Mouse (Mus musculus) 3134 (cell line): Measurements from ENCODE around the gene Casp3.
"Not testable (repeated sequence)": the region's sequence is repeated elsewhere in the genome, so short reads cannot be mapped to it uniquely, and the experiment has no call there.

Experiments used
- DNase-seq: peaks from one replicate; pipeline ENCODE4 v3.0.0-alpha.2; 2011; ENCODE audit warnings: low spot score; ENCODE audit not compliant: insufficient read length; ENCODE audit errors: extremely low read depth

Gene Casp3

DNA sequence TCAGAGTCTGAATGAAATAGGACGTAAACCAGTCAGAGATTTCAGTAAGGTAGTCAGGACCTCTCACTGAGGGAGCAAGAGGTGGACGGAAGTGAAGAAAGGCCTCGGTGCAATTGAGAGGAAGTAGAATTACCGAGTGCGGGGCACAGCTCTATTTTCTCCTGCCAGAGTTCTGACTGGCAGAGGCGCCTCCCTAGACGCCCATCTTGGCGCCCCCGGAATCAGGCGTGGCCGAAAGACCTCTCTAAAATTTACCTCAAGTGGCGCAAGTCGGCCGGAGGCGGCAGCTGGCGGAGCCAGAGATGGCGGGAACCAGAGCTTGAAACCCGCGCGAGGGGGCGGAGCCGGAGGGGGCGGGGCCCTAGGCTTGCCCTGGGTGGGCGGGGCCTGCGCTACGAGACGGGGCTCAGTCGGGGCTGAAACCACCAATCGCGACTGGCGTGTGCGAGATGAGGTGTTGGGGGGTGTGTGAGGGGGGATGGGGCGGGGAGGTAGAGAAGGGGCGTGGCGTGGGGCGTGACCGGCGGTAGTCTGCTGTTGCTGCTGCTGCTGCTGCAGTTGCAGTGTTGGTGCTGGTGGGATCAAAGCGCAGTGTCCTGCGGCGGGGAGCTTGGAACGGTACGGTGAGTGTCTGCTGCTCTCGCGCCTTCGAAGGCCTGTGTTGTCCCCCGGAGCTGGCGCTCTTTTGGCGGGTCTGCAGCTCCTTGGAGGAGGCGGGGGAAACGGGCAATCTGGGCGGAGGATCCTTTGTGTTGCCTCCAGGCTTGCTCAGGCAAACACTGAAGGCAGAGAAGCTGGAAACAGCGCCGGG, at the start of gene Casp3, which contains the start of gene Primpol:
Gene Casp3 (plus strand): TSS at position 413 of the 811 bp plus-strand sequence.
Gene Primpol (minus strand): TSS at position 334 of the 811 bp plus-strand sequence.
- peak; percentile 99 for DNase-seq

DNA sequence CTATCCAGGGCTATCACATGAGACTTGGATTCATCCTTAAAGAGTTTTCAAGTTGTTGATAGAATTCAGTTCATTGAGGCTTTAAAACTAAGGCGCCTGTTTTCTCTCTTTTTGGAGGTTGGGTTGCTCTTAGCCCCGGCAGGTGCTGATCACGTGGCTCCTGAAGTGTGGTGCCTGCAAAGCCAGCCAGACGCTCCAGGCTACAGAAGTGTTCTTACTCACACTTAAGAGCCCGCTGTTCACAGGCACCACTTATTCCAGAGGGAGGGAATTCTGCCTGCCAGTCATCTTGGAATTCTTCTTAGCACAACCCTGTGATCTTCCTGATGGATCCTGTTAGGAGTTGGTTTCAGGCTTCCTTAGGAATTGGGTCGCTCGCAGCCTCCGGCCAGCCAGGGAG, 49.1 kb upstream of the Casp3 start:
- DNase-seq = no peak

DNA sequence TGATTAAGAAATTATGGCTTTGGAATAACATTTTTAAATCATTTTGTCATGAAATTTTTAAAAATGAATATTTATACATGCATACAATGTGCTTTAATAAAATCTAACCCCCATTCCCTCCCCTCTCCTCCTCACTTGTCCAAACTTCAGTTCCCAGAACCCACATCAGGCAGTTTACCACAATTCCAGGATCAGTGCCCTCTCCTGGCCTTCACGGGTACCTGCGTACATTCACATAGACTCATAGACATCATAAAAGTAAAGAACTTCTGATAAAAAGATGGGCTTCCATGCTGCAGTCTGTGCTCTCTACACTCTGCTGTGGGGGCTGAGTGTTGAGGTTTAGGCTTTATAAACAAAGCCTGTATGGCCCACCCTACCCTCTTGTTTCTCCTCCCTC, 48.1 kb upstream of the Casp3 start:
- DNase-seq = no peak

DNA sequence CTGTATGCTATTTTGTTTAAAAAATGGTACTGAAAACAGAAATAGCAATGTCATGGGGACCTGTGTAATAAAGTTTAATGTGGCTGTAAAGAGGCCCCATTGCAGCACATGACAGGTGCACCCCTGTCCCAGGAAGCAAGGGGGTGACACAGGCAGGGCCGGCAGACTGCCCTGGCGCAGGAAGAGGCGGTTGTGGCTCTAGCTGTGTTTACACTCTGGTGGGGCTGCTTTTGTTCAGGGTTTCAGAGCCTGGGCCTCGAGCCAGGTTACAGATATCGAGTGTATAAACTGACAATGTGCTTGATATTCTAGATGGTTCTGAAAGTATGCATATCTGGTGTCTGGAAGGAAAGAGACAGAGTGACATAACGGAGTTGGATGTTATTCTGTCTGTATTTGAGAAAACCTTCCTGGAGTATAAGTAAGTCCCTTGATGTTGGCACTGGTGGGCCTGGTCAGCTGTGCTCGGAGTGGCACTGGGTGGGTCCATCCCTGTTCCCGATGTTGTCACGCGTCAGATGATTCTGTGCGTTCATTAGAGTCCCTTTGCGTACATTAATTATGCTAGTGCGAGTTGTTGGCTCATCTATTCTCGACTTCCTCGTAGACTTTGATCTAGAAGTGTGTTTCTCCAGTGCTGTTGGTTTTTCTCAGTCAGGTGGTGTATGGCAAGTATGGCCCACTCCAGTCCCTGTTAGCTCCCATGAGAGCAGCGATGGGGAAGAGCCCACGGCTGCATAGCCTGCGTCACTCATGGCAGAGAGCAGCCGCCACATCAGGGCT, 47.2 kb upstream of the Casp3 start:
- no peak for DNase-seq

DNA sequence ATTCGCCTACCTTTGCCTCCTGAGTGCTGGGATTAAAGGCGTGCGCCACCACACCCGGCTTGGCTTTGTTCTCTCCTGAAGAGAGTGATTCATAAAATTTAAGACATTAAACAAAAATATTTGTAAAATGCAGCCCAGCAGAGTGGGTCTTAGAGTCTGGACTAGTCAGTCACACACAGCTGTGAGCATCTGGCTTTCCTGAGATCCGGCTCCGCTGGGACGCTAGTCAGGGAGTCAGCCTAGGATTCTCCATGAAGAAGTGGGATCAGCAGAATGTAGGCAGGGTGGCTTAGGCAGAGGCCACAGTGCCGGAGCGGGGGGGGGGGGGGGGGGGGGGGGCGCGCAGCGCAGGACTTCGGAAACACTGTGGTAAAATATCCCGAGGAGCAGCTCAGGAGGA, 46.4 kb upstream of the Casp3 start:
- no peak for DNase-seq

DNA sequence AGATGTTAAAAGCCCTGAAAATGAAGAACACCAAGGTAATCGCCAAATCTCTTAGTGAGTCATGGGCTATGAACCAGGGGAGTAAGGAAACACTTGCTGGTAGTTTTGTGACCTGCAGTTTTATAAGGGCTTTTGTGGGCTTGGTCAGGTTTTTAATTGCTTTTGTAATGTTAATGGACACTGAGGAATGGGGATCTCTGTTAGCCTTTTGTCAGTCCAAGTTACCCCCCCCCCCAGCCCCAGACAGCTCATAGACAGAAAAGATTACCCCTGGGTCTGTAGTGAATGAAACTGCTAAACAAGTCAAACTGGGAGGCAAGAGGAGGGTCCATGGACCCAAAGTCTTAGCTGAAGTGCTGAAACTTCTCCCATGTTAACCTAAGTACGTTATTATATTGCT, 43.6 kb upstream of the Casp3 start:
- DNase-seq = no peak

DNA sequence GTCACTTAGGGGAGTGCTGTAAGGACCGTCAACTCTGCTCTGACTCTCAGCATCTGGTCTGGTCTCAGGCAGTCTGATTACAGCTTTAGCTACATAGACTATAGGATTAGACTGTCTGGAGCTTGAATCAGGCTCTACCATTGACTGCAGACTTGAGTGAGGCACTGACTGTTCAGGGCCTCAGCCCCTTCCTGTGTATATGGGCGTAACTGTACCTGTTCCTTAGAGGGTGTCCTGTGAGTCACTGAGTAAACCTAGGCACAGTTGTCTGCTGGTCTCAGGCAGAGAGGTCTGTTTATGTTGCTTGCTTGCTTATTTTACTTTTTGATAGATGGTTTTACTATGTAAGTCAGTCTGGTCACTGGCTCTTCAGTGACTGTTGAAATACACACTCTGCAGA, 43.1 kb upstream of the Casp3 start:
- no peak for DNase-seq

DNA sequence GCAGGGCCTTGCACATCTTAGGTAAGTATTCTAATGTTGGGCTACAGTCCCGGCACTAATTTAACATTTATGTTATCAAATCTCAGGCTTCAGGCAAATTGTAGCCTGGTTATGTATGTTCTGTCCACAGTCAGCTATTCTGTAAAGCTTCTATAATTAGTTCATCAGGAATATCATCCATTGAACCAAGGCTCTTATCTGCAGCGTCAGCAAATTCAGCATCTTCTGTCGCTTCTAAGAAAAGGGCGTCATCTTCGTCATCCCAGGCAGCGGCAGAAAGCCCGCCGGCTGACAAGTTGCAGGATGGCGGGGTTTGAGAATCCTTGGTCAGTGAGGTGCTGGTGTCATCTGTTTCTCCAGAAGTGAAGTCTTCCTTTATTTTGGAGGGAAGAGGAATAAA, 38.3 kb upstream of the Casp3 start:
- DNase-seq = no peak

DNA sequence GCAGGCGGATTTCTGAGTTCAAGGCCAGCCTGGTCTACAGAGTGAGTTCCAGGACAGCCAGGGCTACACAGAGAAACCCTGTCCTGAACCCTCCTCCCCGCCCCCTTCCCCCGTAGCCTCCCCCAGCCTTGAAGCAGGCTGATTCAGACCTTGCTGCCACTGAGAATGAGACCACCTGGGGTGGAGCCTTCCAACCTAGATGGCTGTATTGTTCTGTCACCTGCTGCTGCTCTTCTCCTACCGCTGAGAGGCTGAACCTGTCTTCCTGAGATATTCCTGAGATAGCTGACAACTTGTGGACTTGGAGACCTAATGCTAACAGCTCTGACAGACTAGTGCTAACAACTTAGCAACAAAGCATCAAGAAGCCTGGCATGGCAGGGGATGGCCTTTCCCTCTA, 32.8 kb upstream of the Casp3 start:
- not testable (repeated sequence) for DNase-seq

DNA sequence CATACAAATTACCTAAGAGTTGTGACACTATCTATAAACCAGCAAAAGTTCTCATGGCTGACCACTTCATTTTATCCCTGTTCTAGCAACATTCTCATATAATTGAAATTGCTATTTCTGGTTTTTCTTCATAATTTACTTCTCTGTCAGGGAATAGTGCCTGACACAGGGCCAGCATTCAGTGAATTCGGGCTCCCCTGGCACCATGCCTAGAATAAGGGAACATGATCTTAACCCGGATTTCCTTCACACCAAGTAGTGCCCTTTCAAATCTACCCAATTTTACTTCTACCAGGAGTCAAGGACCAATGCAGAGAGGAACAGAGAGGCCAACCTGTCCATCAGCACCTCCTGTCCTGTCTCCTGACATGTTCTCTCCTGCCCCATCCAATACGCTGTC, 31.5 kb upstream of the Casp3 start:
- no peak for DNase-seq

DNA sequence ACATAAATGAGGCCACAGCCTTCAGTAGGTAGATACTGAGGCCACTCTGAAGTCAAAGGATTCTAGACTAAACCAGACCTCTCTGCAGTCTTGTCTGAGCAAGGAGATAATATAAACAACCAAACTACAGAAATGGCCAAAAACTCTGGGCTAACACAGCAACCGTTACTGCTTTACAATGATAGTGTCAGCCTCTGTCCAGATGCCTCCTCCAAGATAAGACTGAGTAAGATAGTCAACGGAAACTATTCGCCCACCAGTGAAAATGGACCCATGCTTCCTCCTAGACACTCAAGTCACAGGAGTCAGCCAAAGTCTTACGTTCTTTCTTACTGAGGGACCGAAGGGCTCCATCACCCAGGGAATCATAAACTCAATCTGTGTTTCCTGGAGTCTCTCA, 29.2 kb upstream of the Casp3 start:
- no peak for DNase-seq

DNA sequence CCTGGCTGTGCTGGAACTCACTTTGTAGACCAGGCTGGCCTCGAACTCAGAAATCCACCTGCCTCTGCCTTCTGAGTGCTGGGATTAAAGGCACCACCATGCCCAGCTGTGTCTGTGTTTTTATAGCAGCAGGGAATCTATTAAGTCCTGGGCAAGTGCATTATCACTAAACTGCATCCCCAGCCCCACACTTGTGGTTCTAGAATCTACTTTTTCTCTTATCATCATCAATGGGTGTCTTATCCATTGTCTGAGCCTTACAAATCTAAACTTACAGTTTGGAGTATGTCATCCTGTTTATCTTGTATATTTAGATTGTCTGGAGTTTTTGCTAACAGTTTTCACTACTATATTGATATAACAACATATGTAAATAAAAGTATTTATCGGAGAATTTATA, 28.4 kb upstream of the Casp3 start:
- no peak for DNase-seq

DNA sequence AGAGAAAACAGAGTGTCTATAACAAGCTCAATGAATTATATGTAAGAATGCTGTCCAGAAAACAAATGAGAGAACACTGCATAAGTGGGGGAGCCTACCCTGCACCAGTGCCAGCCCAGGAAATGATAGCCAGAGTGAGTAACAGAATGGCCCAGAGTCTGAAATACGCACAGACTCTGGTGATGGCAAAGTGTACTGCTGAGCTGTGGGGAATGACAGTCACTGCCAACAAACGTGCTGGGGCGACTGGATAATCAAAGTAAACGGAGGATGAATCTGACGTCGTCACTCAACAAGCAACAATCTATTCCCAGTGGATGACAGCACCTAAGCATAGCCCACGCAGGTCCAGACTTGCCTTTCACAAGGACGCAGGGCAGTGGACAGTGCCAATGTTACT, 24.0 kb upstream of the Casp3 start:
- DNase-seq = no peak

DNA sequence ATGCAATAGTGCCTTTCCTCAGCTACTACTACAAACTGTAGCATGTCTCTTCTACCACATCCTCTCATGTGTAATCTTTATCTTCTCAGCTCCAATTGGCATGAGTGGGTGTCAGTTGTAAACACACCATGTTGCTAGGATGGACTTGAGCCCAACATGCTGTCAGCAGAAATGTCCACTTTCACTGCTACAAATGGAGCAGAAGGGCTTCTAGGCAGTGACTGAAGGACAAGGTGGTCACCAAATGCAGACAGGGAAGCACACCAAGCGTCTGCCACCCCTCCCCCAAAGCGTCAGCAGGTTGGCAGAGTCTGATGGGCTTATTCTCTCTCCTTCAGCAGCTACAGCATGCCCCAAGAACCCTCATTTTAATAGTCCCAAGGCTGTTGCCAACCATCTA, 23.3 kb upstream of the Casp3 start:
- no peak for DNase-seq

DNA sequence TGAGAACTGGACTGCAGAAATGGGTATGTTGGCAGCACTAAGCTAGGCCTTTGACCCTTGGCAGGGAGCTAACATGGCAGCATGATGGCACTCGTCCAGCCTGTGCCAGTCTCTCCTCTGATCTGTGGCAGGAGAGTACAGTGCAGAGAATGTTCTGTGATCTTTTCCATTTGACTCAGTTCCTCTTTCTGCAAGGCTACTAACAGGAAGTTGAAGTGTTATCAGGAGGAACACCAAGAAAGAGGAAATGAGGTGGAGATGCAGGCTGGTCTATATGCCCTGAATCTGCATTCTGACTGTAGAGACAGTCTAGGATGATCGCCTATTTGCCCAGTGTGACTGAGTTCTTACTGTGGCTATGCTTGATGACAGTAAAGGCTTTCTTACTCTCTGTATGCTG, 21.5 kb upstream of the Casp3 start:
- DNase-seq = no peak

DNA sequence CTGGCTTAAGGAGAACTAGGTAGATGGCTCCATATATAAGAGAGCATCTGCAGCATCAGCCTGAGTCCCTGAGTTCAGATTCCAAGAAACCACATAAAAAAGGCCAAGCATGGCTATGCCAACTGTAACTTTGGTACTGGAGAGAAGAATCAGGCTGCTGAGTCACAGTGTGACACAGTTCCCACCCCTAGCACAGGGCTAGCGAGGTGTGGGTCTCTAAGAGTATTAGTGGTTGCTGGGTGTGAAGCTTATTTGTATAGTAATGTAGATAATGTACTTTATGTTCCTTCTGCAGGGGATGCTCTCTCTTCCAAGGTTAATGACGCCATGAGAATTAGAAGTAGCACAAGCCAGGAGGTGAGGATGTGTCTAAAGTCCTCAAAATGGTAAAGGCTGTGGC, 20.6 kb upstream of the Casp3 start:
- no peak for DNase-seq

DNA sequence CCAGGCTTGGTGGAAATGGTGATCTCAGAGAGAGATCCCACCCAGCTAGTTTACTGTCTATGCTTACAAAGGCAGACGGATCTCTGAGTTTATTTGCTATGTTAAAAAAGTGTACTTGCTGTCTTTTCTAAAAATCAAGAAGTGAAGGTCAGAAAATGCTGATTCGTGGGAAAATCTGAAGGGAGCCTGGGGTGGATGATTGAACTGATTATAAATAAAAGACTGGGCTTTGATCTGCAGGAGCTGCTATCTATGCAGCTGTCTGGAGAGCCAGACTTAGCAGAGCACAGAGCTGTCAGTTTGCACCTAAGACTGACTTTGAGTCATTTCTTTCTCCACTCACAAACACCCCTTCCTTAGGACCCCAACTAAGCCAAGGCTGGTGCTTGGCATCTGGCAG, 19.7 kb upstream of the Casp3 start:
- DNase-seq = no peak

DNA sequence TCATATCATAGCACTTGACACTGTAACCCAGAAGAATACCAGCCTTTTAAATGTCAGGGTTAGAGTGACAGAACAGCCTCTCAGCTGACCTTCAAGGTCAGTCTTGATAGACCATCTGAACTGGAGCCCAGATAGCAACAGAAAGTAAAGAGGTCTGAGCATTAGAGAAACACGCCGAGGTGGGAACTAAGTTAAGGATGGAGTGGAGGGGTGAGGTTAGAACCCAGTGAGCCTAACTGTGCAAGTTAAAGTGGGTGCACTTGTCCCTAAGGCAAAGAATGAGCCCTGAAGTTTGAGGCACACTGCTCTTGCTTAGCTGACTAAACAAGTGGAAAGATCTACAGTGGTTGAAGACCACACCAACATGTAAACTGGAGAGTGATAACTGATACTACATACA, 19.0 kb upstream of the Casp3 start:
- DNase-seq = no peak

DNA sequence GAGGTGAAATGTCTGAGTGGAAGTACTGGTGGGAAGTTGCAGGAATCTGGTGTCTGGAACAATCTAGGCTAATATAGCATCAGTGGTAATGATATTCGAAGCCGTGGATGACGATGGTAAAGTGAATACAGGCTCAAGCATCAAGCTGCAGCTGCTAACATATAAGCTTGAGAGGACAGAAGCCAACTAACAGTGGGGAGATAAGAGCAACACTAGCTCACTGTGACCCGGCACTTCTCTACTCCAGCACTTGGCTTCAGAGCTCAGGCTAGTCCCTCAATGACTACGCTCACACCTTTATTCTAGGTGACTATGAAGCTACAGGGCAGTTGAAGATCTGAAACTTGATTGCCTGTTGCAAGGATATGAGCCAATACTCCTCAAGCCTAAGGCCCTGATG, 18.3 kb upstream of the Casp3 start:
- no peak for DNase-seq

DNA sequence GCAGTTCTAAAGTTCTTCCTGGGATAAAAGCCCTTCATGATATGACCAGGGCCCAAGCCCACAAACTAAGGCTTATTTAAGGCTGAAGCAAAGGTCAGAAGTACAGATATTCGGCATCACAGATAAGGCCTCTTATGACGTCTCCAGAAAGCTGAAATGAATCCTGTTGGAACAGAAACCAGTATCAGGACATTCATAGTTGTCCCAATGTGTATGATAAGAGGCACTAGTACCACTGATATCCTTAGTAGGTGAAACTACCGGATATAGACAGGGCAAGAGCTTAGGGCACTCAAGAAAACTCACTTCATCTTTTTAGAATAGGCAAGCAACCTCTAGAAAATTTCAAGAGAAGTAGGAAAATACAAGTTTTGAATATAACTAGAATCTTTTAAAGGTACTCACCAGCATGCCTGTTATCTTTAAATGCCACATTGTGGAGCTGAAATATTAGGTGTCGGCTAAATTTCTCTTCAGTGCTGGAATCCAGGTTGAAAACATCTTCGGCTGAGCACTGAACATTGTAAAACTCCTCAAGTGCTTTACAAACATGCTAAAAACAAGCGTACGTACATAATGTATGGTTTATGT, 17.7 kb upstream of the Casp3 start:
- DNase-seq = no peak

DNA sequence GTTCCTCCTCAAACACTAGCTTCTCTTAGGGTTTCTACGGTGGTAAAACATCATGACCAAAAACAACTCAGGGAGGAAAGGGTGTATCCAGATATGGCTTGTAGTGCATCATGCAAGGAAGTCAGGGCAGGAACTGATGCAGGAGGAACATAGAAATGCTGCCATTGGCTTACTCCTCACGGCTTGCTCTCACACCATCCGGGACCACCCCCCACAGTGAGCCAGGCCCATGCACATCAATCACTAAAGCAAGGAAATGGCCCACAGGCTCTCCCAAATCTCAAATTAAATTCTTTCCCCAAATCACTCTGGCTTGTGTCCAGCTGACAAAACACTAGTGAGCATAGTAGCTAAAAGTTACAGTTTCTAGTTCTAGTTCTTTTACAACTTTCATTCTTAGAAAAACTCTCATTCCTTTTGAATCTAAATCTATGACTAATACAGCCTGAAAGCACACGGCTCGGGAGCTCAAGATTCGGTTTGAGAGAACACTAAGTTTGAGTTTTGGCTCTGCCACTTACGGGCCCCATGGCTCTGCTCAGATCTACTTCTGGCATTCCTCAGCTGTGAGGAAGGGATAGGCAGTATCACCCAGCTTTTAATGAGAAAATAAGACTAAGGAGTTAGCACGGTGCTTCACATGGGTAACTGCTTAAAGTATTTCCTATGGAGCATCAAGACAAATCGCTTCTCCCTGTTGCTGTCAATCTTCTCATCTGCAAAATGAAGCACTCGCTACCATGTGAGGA, 16.0 kb upstream of the Casp3 start:
- no peak for DNase-seq
